Mouse (Mus musculus) retina, embryonic 14.5 days (tissue): ENCODE measurements at regions not wholly inside any gene's neighbourhood (a gene's known extent, or its start where the extent isn't known, plus 50 kb on each side); places are given as distances from the start of the nearest gene placed in this dataset.

ENCODE experiments used
- DNase-seq: peaks from one replicate; pipeline ENCODE4 v3.0.0-alpha.2; 2015; ENCODE audit warnings: low spot score

DNA sequence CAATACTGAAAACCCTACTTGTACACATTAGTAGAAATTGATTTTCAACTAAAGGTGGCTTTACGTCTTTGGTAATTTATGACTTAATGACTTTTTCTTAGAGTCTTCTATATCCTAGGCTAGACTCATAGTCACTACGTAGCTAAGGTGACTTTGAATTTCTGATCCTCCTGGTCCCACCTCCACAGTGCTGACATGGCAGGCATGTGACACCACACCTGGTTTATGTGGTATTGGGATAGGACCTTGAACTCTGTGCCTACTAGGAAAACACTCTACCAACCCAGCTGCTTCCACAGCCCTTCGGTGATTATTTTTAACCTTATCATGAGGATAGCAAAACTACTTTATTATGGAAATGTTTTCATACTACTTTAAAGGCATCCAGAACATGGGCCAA, 51.5 kb upstream of the D7Ertd443e start:
- DNase-seq = no peak

DNA sequence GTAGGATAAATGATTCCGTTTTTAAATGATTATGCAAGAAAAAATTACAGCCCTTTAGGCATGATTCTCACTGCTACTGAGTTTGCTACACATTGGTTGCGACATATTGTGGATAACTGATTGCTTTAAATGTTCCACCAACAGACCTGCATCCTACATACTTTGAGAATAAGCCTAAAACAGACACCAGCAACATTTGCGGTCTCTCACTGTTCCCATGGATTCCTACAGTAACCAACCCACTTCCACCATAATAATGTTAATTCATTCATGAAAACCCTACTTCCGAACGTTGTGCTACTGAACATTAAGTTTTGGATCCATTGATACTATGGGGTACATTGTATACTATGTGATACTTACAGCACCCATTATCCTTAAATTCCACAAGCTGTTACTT, 53.8 kb upstream of the D7Ertd443e start:
- no peak for DNase-seq

DNA sequence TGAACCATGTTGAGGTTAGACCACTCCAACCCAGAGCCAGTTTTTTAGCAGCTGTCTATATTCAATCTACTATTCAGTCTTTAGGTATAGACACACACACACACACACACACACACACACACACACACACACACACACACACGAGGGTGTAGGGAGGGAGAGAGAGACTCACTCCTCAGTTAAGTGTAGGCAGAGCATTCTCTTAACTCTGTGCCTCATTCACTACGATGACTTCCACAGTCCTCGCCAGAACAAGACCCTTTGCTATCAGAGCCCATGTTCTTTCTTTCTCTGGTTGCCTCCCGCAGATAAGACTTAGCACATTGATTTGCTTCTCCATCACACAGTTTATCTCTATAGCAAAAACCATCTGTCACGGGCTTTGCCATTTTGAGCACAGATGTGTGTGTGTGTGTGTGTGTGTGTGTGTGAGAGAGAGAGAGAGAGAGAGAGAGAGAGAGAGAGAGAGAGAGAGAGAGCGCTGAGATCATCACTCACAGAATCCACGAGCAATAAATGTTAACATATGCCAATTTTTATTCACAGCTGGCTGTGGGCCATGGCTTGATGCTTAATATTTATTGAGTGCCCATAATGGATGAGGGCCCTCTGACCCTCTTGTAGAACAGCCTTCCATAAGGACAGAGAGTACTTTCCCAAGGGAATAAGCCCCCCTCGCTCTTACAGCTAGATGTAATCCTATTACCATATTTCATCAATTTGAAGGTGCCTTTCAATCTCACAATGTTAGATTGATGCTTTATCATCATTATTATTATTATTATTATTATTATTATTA, 59.7 kb upstream of the D7Ertd443e start:
- DNase-seq = peak; percentile 22

DNA sequence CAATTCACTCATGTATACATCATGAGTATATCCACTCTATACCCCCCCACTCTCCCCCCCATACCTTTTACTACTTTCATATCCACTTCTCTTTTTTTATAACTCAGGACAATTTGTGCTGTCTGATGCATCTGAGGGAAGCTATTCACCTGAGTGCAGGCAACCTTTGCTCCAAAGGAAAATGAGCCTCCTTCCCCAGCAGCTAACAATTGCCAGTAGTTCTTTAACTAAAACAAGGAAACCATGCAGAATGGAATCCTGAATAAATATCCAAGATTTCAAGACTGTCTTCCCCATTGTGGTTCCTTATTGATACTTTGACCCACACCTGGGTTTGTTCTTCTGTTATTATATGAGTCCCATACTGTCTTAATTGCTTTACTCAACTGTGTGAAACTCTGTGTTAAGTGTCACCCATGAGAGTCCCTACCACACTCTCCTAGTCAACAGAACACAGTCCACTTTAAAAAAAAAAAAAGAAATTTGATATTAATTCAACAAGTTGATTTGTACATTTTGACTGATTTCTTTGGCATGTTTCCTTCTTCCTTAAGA, 62.3 kb upstream of the D7Ertd443e start:
- DNase-seq = no peak

DNA sequence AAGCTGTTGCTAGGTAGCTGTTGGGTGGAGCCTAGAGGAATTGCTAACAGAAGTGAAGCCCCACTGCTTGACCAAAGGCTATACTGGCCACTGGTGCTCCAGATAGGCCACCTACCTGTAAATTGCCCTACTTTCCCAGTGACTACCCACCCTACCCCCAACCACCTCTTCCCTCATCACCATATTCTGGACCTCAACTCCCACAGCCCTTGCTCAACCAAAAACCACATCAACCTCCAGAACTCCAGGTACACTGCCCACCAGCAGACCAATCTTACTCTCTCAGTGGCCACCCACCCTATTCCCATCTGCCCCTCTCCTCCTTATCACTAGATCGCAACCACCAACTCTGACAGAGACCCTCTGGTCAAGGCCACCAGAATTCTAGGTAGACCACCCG, 63.4 kb upstream of the D7Ertd443e start:
- DNase-seq = no peak

DNA sequence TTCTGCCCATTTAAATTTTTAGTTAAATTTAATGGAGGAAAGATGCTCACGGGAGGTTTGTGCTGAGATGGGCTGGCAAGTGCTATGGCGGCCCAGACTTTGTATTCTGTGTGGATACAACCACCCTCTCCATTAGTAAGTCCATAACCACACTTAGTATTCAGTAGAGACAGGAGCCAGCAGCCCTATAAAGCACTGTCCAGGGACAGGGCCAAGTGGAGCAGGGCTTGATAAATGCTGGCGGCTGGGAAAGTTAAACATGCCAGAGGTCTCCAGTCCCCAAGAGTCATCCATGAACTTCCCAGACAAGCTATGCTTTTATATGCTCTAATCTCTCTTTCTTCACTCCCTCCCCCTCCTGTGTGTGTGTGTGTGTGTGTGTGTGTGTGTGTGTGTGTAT, 77.2 kb upstream of the D7Ertd443e start:
- no peak for DNase-seq

DNA sequence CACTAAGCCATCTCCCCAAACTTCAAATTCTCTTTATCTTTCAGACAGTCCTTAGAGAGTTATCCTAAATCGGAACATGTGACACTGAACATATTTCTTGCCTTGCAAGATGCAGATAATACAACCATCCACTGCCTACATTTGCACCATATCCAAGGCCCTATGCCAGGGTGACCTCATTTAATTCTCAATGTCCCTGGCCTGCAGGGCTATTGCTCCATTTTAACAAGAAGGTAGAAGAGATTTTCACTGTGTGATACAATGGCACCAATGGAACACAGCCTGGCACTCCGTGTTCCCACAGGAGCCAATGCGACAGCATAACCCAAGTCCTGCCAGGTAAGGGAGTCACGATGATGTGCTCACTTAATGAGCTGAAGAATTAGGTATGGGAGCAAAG, 77.9 kb upstream of the D7Ertd443e start:
- DNase-seq = no peak

DNA sequence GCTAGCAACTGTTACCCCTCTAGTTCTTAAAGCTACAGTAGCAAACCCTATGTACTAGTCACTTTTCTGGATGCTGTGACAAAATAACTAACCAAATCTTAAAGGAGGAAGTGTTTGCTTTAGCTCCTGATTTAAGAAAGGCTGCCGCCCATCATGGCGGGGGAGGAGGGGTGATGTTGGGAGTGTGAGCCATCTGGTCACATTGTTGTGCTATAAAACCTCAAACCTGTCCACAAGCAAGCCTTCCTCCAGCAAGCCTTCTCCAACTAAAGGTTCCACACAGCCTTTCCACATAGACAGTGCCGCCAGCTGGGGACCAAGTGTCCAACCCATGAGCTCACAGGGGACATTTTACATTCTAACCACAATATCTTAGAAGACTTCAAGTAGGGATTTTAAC, 81.8 kb upstream of the D7Ertd443e start:
- DNase-seq = no peak

DNA sequence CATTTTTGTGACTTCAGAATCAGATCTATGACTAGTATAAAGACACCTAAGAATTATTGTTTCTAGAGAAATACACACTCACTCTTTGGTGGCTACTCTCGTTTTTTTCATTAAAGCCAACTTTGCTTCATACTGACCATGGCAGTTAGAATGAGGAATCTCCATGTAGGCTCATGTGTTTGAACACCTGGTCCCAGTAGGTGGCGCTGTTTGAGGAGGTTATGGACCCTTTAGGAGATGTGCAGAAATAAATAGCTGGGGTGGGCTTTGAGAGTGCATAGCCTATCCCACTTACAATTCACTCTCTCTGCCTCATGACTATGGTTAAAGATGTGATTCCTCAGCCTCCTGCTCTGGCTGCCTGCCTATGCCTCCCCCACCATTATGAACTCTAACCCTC, 85.8 kb upstream of the D7Ertd443e start:
- DNase-seq = peak; percentile 67

DNA sequence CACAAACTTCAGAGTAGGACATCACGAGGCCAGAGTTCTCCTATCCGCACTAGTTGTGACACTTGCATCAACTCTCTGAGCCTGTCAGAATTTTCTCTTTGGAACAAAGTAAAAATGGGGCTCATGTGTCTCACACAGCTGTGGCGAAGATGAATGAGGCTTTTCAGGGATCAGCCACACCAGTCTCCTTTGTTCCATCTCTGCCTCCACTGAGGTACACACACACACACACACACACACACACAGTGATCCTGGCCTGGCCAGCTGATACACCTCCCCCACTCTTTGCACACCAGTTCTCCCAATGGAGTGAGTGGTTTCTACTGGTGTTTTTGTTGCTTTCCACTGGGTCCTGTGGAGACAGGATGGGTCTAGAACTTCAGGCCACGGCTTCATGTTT, 105.9 kb upstream of the D7Ertd443e start:
- no peak for DNase-seq

DNA sequence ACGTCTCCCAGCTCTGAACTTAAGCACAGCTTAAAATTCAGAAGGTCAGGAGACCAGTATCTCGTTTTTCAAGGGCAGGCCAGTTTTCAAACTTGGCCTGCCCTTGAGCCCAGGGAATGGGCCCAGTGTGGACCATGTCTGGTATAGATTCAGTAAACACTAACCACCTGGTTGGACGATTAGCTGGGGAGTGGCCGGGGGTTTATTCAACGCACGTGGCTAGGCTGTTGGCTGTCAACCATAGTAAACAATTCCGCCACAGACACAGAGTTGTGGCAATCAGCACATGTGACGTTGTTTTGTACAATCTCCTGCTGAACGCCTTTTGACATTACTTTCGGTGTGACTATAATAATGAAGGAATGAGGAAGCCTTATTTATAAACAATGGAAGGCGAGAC, 111.8 kb upstream of the D7Ertd443e start:
- DNase-seq = no peak

DNA sequence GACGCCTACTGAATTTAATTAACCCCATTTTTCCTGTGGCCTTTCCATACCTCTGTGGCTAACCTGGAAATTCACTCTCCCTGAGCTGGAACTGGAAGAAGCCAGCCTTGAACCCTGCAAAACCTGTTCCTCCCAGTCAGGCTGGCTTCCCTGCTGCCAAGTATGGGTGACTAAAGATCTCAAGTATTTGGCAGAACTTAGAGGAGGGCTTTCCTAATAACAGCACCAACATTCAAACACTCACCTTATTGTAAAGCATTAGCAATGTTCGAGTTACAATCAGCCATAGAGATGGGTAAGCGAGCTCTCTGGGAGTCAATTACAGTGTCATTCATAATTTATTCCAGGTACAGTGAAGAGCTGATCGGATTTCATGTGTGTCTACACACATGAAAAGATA, 112.4 kb upstream of the D7Ertd443e start:
- no peak for DNase-seq

DNA sequence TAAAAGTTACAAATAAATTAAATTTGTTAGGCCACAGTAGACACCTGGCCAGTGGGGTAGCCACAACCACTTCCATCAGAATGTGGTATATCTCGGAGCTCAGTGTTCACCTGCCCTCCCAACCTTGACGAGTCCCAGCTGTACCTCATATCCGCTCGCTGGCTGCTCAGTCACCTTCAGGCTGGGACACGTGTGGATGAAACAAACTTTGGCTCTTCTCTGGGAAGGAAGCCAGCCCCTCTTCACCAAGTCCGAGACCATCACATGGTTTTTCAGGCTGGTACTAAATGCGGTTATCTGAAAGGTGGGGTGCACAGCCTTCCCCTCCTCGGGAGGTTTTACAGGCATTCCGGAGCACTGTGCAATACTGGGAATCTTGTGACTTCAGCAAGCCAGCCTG, 113.3 kb upstream of the D7Ertd443e start:
- DNase-seq = no peak

DNA sequence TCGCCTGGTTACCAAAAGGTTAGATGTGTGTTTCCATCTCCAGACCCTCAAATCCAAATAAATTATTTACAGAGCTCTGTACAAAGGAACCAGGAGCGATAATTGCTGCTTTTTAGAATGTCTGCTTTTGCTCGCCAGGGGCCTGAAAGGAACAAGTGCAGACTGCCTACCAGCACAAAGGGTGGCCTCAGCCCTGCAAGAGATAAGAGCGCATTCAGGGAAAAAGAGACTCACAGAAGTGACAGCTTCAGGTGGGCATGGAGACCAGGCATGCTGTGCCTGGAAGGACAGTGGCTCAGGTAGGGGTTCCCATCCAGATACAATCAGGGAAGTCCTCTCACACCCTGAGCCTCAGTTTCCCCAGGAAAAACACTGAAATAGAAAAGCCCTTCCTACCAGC, 114.0 kb upstream of the D7Ertd443e start:
- no peak for DNase-seq

DNA sequence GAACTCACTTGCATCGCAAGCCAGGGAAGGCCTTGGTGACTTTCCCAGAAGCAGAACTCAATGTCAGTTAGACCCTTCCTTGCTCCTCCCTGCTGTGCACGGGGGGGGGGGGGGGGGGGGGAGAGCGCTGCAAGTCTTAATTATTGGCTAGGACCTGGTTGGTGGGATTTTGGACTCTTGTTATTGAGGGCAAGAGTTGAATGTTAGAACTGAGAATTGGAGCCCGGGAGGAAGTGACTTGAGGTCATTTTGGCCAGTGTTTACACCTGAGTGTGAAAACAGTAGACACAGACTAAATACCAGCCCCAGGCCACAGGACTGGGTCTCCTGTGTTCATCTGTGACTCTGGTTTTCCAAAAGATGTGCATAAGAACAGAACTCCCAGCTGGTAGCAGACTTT, 114.7 kb upstream of the D7Ertd443e start:
- no peak for DNase-seq

DNA sequence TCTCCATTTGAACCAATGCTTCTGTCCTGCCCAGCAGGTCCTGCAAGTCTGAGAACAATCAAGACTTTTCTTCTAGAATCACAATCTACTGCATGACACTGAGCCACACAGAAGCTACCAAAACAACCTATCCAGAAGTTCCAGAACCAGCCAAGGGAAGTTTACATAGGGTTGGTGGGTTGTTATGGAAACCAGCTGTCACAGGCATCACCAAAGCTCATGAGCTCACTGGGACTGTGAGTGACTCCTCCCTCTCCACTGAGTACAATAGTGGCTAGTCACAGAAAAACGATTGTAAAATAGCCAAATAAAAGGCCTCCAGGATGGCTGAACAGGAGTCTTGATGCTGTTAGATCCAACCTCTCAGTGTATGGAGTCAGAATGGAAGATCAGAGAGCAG, 115.6 kb upstream of the D7Ertd443e start:
- DNase-seq = peak; percentile 21

DNA sequence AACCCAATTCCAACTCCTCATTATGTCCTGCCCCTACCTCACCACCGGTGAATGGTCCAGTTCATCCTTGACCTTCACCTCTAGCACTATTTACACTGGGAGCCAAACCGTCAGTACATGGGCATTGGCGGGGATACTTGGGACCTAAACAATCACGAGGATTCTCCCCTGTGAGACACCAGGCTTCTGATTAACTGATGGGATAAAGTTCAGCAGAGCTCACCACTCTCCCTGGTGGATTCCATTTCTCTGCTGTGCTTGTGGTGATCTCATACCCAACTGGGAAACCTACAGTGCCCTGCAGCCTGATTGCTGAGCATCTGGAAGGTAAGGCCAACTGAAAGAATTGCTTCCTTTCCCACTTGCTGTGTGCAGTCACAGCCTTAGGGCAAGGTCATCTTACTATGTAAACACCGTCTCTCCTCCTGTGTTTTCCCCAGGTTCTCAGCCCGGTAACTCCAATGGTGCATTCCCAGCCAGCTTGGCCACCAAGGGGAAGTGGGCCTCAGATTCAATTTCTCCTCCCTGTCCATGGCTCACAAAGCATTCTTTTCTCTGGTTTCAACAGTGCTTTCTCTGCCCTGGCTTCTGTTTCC, 125.0 kb upstream of the D7Ertd443e start:
- no peak for DNase-seq

DNA sequence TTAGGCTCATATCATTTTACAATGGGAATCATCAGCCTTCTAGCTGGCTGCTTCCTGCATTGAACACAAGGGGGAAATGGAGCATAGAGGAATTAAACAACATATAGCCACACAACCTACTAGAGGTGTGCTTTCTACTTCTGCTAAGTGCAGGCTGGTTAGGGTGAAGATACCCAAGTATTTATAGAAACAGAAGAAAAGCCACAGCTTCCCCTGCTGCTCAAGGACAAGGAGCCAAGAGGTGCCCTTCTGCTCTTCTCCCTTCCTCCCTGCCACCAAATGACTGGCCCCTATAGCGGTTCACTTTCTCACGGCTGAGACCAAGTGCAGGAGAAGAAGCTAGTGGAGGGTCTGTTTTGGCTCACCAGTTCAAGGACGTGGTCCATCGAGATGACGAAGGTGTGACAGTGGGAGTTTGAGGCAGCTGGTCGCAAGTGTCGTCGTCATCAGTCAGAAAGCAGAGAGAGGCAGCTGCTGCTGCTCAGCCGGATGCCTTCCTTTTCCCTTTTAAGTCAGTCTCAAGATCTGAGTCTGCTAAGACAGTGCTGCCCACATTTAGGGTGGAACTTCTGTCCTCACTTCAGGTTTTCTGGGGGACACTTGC, 134.0 kb upstream of the D7Ertd443e start:
- DNase-seq = no peak

DNA sequence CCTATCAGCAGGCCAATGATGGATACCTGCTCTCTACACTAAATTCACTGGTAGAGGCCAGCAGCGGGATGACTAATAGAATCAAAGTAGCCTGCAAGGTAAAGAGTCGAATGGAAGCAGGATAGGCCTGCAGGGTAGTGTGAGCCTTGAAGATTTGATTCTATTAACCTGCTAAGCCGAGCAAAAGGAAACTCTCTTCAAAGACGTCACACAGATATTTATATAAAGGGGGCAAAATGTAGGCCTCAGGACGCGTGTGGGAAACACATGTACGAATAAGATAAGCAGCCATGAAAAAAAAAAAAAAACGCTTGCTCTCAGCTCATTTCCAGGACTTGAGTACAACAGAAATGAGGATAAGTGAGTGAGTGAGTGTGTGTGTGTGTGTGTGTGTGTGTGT, 138.4 kb upstream of the D7Ertd443e start:
- DNase-seq = no peak

DNA sequence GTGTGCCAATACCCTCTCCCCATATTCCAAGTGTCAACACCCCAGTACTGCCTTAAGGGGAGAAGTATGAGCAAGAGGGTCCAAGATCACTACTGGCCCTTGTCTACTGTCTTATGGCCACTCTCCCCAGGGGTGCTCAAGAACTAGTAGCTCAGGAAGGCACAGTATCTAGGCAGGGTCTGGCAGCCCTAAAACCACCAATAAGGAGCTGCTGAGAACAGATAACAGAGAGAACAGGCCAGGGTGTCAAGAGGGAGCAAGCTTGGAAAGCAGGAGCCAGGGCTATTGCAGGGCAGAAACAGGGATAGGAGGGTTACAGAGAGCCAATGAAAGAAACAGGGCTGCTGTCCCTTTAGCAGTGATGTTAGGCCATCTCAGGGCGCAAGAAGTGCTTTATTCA, 139.6 kb upstream of the D7Ertd443e start:
- DNase-seq = no peak

DNA sequence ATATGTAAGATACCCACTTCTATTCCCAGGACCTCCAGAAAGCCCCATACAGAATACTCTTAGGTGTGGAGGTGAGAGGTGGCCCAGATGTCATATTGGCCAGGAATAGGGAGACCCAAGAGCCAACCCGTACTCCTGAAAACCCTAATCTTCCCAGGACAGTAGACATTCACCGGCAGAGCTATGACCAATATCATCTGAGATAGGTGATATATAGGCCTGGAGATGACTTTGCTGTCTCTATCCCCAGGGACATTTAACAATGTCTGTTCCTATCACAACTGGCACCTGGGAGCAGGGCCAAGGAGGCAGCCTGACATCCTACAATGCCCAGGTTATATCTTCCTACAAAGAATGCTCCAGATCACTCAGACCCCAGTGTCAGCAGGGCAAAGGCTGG, 140.0 kb upstream of the D7Ertd443e start:
- no peak for DNase-seq

DNA sequence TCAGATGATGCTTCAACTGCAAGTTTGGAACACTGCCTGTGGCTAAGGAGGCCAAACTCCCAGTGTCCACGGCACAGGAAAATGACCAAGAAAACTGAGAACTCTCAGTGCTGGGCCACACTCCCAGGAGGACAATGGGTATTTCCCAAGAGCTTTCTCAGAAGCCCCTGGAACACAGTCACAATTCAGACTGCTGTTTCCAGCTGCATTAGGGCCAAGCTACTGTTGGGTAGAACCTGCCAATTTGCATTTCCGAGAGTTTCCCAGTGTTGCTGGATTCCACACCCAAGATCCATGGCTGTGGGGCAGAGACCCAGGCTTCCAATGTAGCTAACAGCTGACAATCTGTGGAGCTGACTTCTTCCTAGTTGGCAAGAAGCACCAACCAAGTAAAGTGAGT, 141.9 kb upstream of the D7Ertd443e start:
- no peak for DNase-seq

DNA sequence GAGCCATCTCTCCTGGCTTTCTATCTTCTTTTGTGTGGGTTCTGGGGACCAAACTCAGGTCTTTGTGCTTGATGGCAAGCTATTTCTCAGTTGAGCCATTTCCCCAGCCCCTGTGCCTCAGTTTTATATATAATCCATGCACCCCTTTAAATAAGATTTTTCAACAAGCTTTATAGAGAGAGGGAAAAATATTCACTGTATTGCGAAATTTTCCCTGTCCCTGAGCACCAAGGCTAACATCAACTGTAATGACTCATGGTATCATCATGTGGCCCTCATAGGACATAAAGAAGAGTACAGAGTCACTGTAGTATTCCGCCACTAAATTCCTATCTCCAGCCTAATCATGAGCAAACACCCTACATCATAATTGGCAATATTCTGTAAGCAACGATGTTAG, 142.4 kb upstream of the Dock1 start:
- DNase-seq = no peak
